Mouse (Mus musculus): Measurements from ENCODE around the gene 9530068E07Rik.

- TF ChIP-seq CTCF (IDR thresholded peaks at IDR 0.05; ENCODE audit: extremely low read depth, insufficient read depth, low read length) = no peak
- TF ChIP-seq POLR2A (IDR thresholded peaks at IDR 0.05; ENCODE audit: extremely low read depth, insufficient read depth, low read length) = no peak
Measured at GRCm38 (mm10) chr11:52433797-52434195, 37.6 kb downstream of the 9530068E07Rik start.
